Mouse (Mus musculus): ENCODE results near the gene 3110040M04Rik. TPM values are rescaled to one million over a fixed set of nuclear protein-coding genes. Genes with fewer than 3 reads are reported as not detected.

The 3110040M04Rik gene
- polyA plus RNA-seq, 1 experiment = 0.13 TPM

- H3K4me1 ChIP-seq (ENCODE audit: control insufficient read depth, insufficient read depth, low read length) = no peaks in the 10 kb centered on the region
- H3K4me3 ChIP-seq (ENCODE audit: insufficient read depth, low read depth, low read length) = peak overlapping the region; percentile 7; the same call in 1 of the 2 replicates
- H3K27ac ChIP-seq (ENCODE audit: insufficient read depth, low read depth, low read length) = no peak overlapping the region
- TF ChIP-seq POLR2A (IDR thresholded peaks at IDR 0.05; ENCODE audit: low read depth, low read length) = no peak
- TF ChIP-seq CTCF (conservative IDR thresholded peaks at IDR 0.05; ENCODE audit: insufficient read depth, insufficient read length, low read depth, low read length) = no peak
- 83% methylated on average over 14 of the region's 14 CpGs for WGBS
- H3K36me3 ChIP-seq (ENCODE audit: control insufficient read depth, insufficient read depth, low read length) = no peaks in the 10 kb centered on the region
- no peak for DNase-seq
- H3K27me3 ChIP-seq (replicated peaks; ENCODE audit: control insufficient read depth, insufficient read depth, low read length) = no peaks in the 10 kb centered on the region
Measured at GRCm38 (mm10) chr1:151251194-151252010, 47.5 kb downstream of the 3110040M04Rik start.

Other genes starting within 250 kb of the 3110040M04Rik start
- gene Hmcn1, start 210.7 kb upstream of the 3110040M04Rik start, polyA plus RNA-seq (2012; rRNA removed) = 1.7 and 2.0 TPM in 2 replicates
- not detected in 2 replicates for gene Gm47985, start 21.6 kb upstream of the 3110040M04Rik start, polyA plus RNA-seq (2012; rRNA removed)
- gene Gm8947, start 11.7 kb upstream of the 3110040M04Rik start, polyA plus RNA-seq (2012; rRNA removed) = 0.31 and 0.54 TPM in 2 replicates
- gene Gm47995, start 5.7 kb upstream of the 3110040M04Rik start, polyA plus RNA-seq (2012; rRNA removed) = not detected in 2 replicates
- not detected in 2 replicates for gene Gm47996, start 6.0 kb downstream of the 3110040M04Rik start, polyA plus RNA-seq (2012; rRNA removed)
- 137 and 155 TPM in 2 replicates for gene Ivns1abp, start 140.4 kb downstream of the 3110040M04Rik start, polyA plus RNA-seq (2012; rRNA removed)
- 8.9 and 9.5 TPM in 2 replicates for gene Swt1, start 224.3 kb downstream of the 3110040M04Rik start, polyA plus RNA-seq (2012; rRNA removed)
- gene Trmt1l, start 224.4 kb downstream of the 3110040M04Rik start, polyA plus RNA-seq (2012; rRNA removed) = 14.7 and 15.7 TPM in 2 replicates

All from kidney, adult 2 months (tissue).